Mouse (Mus musculus): ENCODE measurements at regions not wholly inside any gene's neighbourhood (a gene's known extent, or its start where the extent isn't known, plus 50 kb on each side); places are given as distances from the start of the nearest gene placed in this dataset.

DNA sequence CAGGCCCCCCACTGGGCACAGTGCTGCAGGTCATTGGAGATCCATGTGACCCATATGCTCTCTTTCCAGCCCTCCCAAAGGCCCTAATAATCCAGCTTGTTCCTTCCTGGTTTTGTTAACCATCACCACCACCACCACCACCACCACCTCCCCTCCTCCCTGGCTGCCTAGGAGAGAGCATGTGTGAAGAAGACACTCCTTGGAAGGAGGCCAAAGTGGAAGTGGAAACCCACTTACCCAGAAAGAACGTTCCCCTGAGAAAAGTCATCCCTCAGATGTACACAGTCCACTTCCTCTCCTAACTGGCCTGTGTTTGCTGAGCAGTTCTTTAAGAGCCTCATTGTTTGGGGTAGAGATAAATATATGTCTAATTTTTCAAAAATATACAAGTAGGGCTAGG, 62.9 kb upstream of the Hand1 start:
- DNase-seq: no peak

DNA sequence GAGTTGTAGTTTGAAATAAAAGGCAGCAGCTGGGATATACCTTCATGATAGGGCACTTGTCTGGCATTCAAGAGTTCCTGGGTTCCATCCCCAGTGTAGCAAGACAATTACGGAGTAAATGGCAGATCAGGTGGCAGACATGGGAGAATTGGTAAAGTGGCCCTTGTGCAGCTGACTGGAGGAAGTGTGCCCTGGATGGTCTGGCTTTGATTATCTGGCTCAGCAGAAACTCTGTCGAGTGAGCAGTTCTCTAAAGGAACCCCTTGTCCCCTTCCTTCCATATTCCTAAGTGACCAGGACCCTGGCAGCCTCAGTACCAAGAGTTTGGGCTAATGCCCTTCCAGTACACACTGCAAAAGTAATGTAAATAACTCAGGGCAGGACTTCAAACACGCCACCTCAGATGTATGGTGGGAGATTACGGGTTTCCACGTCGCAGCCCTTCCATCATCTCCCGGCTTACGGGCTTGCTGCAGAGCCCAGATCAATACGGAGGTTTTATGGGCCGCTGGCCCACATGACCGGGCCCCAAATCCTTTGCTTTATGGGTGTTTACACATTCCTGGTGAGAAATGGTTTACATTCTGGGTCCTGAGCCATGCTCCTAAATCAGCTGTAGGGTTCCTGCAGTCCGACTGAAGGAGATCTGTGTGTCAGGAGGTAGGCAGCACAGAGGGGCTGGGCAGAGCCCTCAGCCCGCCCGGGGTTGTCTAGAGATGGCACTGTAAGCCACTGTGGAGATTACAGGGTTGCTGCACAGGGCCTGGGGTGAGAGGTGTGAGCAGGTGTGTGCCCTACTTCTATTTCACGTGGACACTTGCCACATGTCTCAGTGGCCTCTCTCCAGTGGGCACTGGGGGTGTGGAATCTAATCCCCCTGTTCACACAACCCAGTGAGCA, 50.4 kb upstream of the Hand1 start:
- DNase-seq: no peak

Data from right cerebral cortex, postnatal 4 days (tissue).